Mouse (Mus musculus) megakaryocyte, embryonic 14.5 days (primary cell): ENCODE results near the gene Slain1.

ENCODE experiments used
- FLI1 ChIP-seq: IDR thresholded peaks from 2 replicates; pipeline ENCODE4 v1.6.1; 2012; ENCODE audit warnings: low read length, inconsistent platforms, mixed read lengths
- GATA1 ChIP-seq: IDR thresholded peaks from 3 replicates; pipeline ENCODE4 v1.6.1; 2012; ENCODE audit warnings: mixed read lengths, low read length, inconsistent platforms, borderline replicate concordance

- TF ChIP-seq FLI1 (no peak), GATA1 (no peak)
These were observed 5.4 kb downstream of the Slain1 start for GRCm38 (mm10) chr14:103655448-103655847.
